8 mouse cellular contexts compared by ENCODE assay signal in the genomic region with DNA sequence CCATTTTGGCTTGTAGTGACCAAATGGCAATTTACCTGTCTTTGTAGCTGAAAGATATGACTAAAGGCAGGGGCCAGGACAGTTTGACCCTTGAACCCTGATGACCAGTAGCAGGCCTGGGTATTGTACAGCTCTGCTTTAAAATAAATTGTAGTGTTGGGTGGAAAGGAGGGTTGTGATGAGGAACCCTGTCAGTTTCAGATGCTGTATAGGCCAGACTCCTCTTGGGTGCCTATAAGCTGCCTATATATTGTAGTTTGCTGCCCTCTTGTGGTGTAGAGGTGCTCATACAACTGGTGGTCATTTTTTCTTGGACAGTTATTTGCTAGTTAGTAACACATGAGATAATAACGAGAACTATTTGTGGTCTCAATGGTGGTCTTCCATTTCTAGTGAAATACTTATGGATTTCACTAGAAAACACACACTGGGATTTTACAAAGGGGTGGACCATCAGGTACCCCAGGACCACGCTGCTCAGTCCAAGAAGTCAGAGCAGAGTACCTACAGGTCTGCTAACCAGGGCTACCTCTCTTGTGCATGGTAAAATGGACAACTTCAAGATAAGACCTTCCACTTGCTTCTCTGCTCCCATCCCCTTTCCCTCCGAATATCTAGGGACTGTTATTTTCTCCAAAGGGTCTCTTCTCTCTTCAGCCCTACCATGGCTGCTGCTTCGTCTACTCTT. TPM values are rescaled to one million over a fixed set of nuclear protein-coding genes. Genes with fewer than 3 reads are reported as not detected.
A peak's percentile ranks its signal among the peaks of the same experiment; 100 is the strongest.
DNase-seq lines count a peak whose midpoint lies in the region; ATAC-seq and TF ChIP-seq lines count a peak whose summit lies in the region.

No protein-coding gene starts in this region.

- no peak for TF ChIP-seq POLR2A in CH12.LX (IDR thresholded peaks at IDR 0.05; ENCODE audit: low read depth, low read length)

- TF ChIP-seq RAD21 in CH12.LX (IDR thresholded peaks at IDR 0.05; ENCODE audit: low read depth, low read length), result no peak; the same call in none of the 2 replicates

- H3K4me3 ChIP-seq in CH12.LX (replicated peaks in 1 of 3; ENCODE audit: low read depth in 2 of 3, low read length in 2 of 3, poor library complexity in 1 of 3), result no peak overlapping the region
- H3K4me3 ChIP-seq in embryonic facial prominence, embryonic 11.5 days (ENCODE audit: low read depth, low read length), result no peak overlapping the region
- H3K4me3 ChIP-seq in lung, embryonic 14.5 days (ENCODE audit: low read depth, low read length), result no peak overlapping the region

- TF ChIP-seq EP300 in CH12.LX (IDR thresholded peaks at IDR 0.05; ENCODE audit: low read length), result no peak

- peak; percentile 82 for DNase-seq in CH12.LX (ENCODE audit: extremely low read depth)
- peak; percentile 82 for DNase-seq in adipocyte (ENCODE audit: low spot score)
- peak; percentile 86 for DNase-seq in embryonic facial prominence, embryonic 11.5 days (ENCODE audit: low spot score)
- DNase-seq in heart, postnatal 14 days, result peak; percentile 11 to 58
- DNase-seq in kidney, postnatal 14 days, result peak; percentile 69
- DNase-seq in lung, embryonic 14.5 days, result peak; percentile 93
- DNase-seq in testis, postnatal 14 days (ENCODE audit: low spot score), result no peak

- H3K4me2 ChIP-seq in CH12.LX (ENCODE audit: insufficient read depth, low read depth, poor library complexity, severe bottlenecking), result no peak overlapping the region
- H3K4me2 ChIP-seq in embryonic facial prominence, embryonic 11.5 days (ENCODE audit: low read depth, low read length), result no peak overlapping the region
- no peak overlapping the region for H3K4me2 ChIP-seq in lung, embryonic 14.5 days

- peak; percentile 79 to 98 for TF ChIP-seq CTCF in CH12.LX (conservative IDR thresholded peaks at IDR 0.05 in 1 of 2, IDR thresholded peaks at IDR 0.05 in 1 of 2; ENCODE audit: low read depth in 2 of 2, low read length in 2 of 2)
- TF ChIP-seq CTCF in lung, embryonic 14.5 days (IDR thresholded peaks at IDR 0.05; ENCODE audit: low read depth), result peak; percentile 90

- no peaks in the 10 kb centered on the region for H3K27me3 ChIP-seq in CH12.LX (replicated peaks)
- no peaks in the 10 kb centered on the region for H3K27me3 ChIP-seq in embryonic facial prominence, embryonic 11.5 days (ENCODE audit: control insufficient read depth, insufficient read depth, low read length)
- no peaks in the 10 kb centered on the region for H3K27me3 ChIP-seq in lung, embryonic 14.5 days (ENCODE audit: insufficient read depth, low read length)

- H3K4me1 ChIP-seq in CH12.LX (ENCODE audit: control insufficient read depth in 1 of 2, insufficient read depth in 2 of 2), result peaks cover 0 to 22% of the 10 kb centered on the region in 2 experiments; a peak in 2 of 4 replicates
- H3K4me1 ChIP-seq in embryonic facial prominence, embryonic 11.5 days (ENCODE audit: control insufficient read depth, insufficient read depth, low read length), result no peaks in the 10 kb centered on the region; the same call in 1 of the 2 replicates
- 0 out of 2 replicates have a peak, but pooled peaks cover 6% of the 10 kb centered on the region for H3K4me1 ChIP-seq in lung, embryonic 14.5 days (ENCODE audit: insufficient read depth)

- no peak overlapping the region for H3K9ac ChIP-seq in CH12.LX (ENCODE audit: insufficient read depth, low read depth)
- H3K9ac ChIP-seq in embryonic facial prominence, embryonic 11.5 days (replicated peaks; ENCODE audit: low read length), result no peak overlapping the region
- no peak overlapping the region for H3K9ac ChIP-seq in lung, embryonic 14.5 days

- H3K36me3 ChIP-seq in CH12.LX (replicated peaks in 1 of 2; ENCODE audit: control insufficient read depth in 1 of 2, insufficient read depth in 1 of 2, low read length in 1 of 2), result peaks cover 22 to 38% of the 10 kb centered on the region in 2 experiments
- H3K36me3 ChIP-seq in embryonic facial prominence, embryonic 11.5 days (replicated peaks; ENCODE audit: control insufficient read depth, insufficient read depth, low read depth, low read length), result no peaks in the 10 kb centered on the region
- H3K36me3 ChIP-seq in lung, embryonic 14.5 days (ENCODE audit: insufficient read depth), result peaks cover 11% of the 10 kb centered on the region; the same call in 1 of the 2 replicates

- no peaks in the 10 kb centered on the region for H3K9me3 ChIP-seq in CH12.LX (replicated peaks; ENCODE audit: low read length)
- no peaks in the 10 kb centered on the region for H3K9me3 ChIP-seq in embryonic facial prominence, embryonic 11.5 days (replicated peaks; ENCODE audit: control insufficient read depth, low read length)
- H3K9me3 ChIP-seq in lung, embryonic 14.5 days (ENCODE audit: low read depth, low read length), result no peaks in the 10 kb centered on the region

- dilution Hi-C loops in CH12.LX (cut with MboI; ENCODE audit: extremely low pct_ligation_motif_present, extremely low pct_unique_long_range_greater_than_20kb, low sequenced_read_pairs), result no loop called here

- no peaks in the 10 kb centered on the region for H3K79me2 ChIP-seq in CH12.LX (replicated peaks; ENCODE audit: control insufficient read depth, extremely low read depth, insufficient read depth, poor library complexity, severe bottlenecking)

- H3K27ac ChIP-seq in CH12.LX (ENCODE audit: insufficient read depth, low read depth), result no peak overlapping the region
- H3K27ac ChIP-seq in embryonic facial prominence, embryonic 11.5 days (replicated peaks; ENCODE audit: low read depth, low read length), result no peak overlapping the region
- H3K27ac ChIP-seq in lung, embryonic 14.5 days (ENCODE audit: low read depth), result no peak overlapping the region

- peak; percentile 81 for ATAC-seq in embryonic facial prominence, embryonic 11.5 days (replicated peaks; ENCODE audit: insufficient number of reproducible peaks, low FRiP score, low TSS enrichment, low read depth)
- peak; percentile 71; the same call in 1 of the 2 replicates for ATAC-seq in lung, embryonic 14.5 days (ENCODE audit: insufficient read depth)
- peak; percentile 85 for ATAC-seq in neutrophil, adult 5-6 weeks (ENCODE audit: extremely low read depth, insufficient number of reproducible peaks, low FRiP score, poor library complexity, severe bottlenecking)

- 56% methylated on average over 4 of the region's 4 CpGs for WGBS in embryonic facial prominence, embryonic 11.5 days
- 48% methylated on average over 4 of the region's 4 CpGs for whole genome bisulfite sequencing in lung, embryonic 14.5 days

- intact Hi-C loops in heart, postnatal 14 days (cut with DNase I), result loop anchor here (1.0 to 2.0 kb wide), 2 partner anchors 134 to 254 kb away; no protein-coding TSS in a partner anchor

- in situ Hi-C loops in CH12.LX (cut with MboI; ENCODE audit: low pct_ligation_motif_present, low pct_unique_long_range_greater_than_20kb, low sequenced_read_pairs), result loop anchor here (25.0 kb wide), 1 partner anchor 373 kb away; a partner anchor contains a TSS

TF ChIP-seq in CH12.LX, 34 proteins besides CTCF, POLR2A, EP300 and RAD21:
- TF ChIP-seq IRF4 (IDR thresholded peaks at IDR 0.05; ENCODE audit: low read depth, low read length) (peak; percentile 45; the same call in 1 of the 2 replicates), ZNF384 (IDR thresholded peaks at IDR 0.05; ENCODE audit: low read depth, low read length) (peak; percentile 54), TBP (conservative IDR thresholded peaks at IDR 0.05; ENCODE audit: low read depth, low read length) (no peak), ZC3H11A (IDR thresholded peaks at IDR 0.05; ENCODE audit: low read depth, low read length) (peak; percentile 87), E2F4 (IDR thresholded peaks at IDR 0.05; ENCODE audit: insufficient replicate concordance, low read depth, low read length) (no peak), SIN3A (IDR thresholded peaks at IDR 0.05; ENCODE audit: low read length) (peak; percentile 73; the same call in 1 of the 2 replicates), CHD2 (IDR thresholded peaks at IDR 0.05; ENCODE audit: low read length) (no peak), NELFE (IDR thresholded peaks at IDR 0.05; ENCODE audit: low read depth, low read length) (0 out of 2 replicates have a peak, but pooled peaks have one; percentile 31), MAFK (IDR thresholded peaks at IDR 0.05; ENCODE audit: insufficient replicate concordance, low read length) (0 out of 2 replicates have a peak, but pooled peaks have one; percentile 42), SMC3 (IDR thresholded peaks at IDR 0.05; ENCODE audit: low read depth, low read length) (peak; percentile 95), JUND (conservative IDR thresholded peaks at IDR 0.05; ENCODE audit: low read depth, low read length) (peak; percentile 58)

RNA-seq across cellular contexts. Expression of a gene that starts 22.6 kb away (rescaled TPM):
- not detected in 2 replicates for total RNA-seq in CH12.LX (2012; rRNA removed)
- not detected in 2 replicates for total RNA-seq in CH12.LX (2014; rRNA removed)
- polyA plus RNA-seq in CH12.LX (2012; ENCODE audit: insufficient read length, low read depth), result not detected in 2 replicates
- not detected in 2 replicates for polyA plus RNA-seq in embryonic facial prominence, embryonic 11.5 days (2014; fragmentation: Nextera tagmentation; extraction: Ambion mirVana)
- total RNA-seq in heart, postnatal 14 days (2021), result 100 to 1,000 TPM in 1 of 2 experiments, not detected in 1; 233 TPM
- polyA plus RNA-seq in lung, embryonic 14.5 days (2014; fragmentation: Nextera tagmentation; extraction: Ambion mirVana), result not detected in 2 replicates
- not detected in 2 replicates for total RNA-seq in neutrophil, adult 5-6 weeks (2017)

RNA-seq across cellular contexts. Expression of a gene that starts 25.1 kb away (rescaled TPM):
- 20.1 and 25.1 TPM in 2 replicates for total RNA-seq in CH12.LX (2012; rRNA removed)
- total RNA-seq in CH12.LX (2014; rRNA removed), result 15.4 and 15.6 TPM in 2 replicates
- polyA plus RNA-seq in CH12.LX (2012; ENCODE audit: insufficient read length, low read depth), result 36.2 and 47.8 TPM in 2 replicates
- polyA plus RNA-seq in embryonic facial prominence, embryonic 11.5 days (2014; fragmentation: Nextera tagmentation; extraction: Ambion mirVana), result 15.4 and 18.3 TPM in 2 replicates
- total RNA-seq in heart, postnatal 14 days (2021), result 10 to 100 TPM; 20.0 to 29.3 TPM
- polyA plus RNA-seq in lung, embryonic 14.5 days (2014; fragmentation: Nextera tagmentation; extraction: Ambion mirVana), result 13.9 and 15.0 TPM in 2 replicates
- 6.9 and 8.3 TPM in 2 replicates for total RNA-seq in neutrophil, adult 5-6 weeks (2017)
